Mouse (Mus musculus) embryonic facial prominence, embryonic 11.5 days (tissue): Measurements from ENCODE around the gene Stag3. TPM values are rescaled to one million over a fixed set of nuclear protein-coding genes. Genes with fewer than 3 reads are reported as not detected.

Source experiments
- ATAC-seq: fragments of 200-750 bp; cut with Nextera tagmentation; replicated peaks from 2 replicates; pipeline ENCODE4 v1.8.0; 2017; ENCODE audit warnings: low read depth; ENCODE audit not compliant: insufficient number of reproducible peaks, low FRiP score, low TSS enrichment
- DNase-seq: peaks from one replicate; pipeline ENCODE4 v3.0.0-alpha.2; 2015; ENCODE audit warnings: low spot score
- H3K27ac ChIP-seq: fragments of 300-500 bp; sonication (generic); replicated peaks from 2 replicates; pipeline ENCODE4 v1.5.1; 2014; ENCODE audit warnings: mild to moderate bottlenecking, low read depth, low read length, control low read depth
- H3K27me3 ChIP-seq: fragments of 300-500 bp; sonication (generic); 2 replicates; pipeline ENCODE4 v1.6.1; 2014; ENCODE audit warnings: mild to moderate bottlenecking, low read length, moderate library complexity, mixed read lengths; ENCODE audit not compliant: control insufficient read depth, insufficient read depth
- H3K36me3 ChIP-seq: fragments of 300-500 bp; sonication (generic); replicated peaks from 2 replicates; pipeline ENCODE4 v1.6.1; 2014; ENCODE audit warnings: low read depth, mild to moderate bottlenecking, low read length, moderate library complexity, mixed read lengths; ENCODE audit not compliant: control insufficient read depth, insufficient read depth
- H3K4me1 ChIP-seq: fragments of 300-500 bp; sonication (generic); 2 replicates; pipeline ENCODE4 v1.6.1; 2014; ENCODE audit warnings: low read length, mixed read lengths; ENCODE audit not compliant: control insufficient read depth, insufficient read depth
- H3K4me2 ChIP-seq: fragments of 300-500 bp; sonication (generic); 2 replicates; pipeline ENCODE4 v1.6.1; 2014; ENCODE audit warnings: low read depth, mild to moderate bottlenecking, control low read depth, low read length, moderate library complexity
- H3K4me3 ChIP-seq: fragments of 300-500 bp; sonication (generic); 2 replicates; pipeline ENCODE4 v1.5.1; 2014; ENCODE audit warnings: low read depth, low read length, control low read depth
- H3K9ac ChIP-seq: fragments of 300-500 bp; sonication (generic); replicated peaks from 2 replicates; pipeline ENCODE4 v1.6.1; 2014; ENCODE audit warnings: mild to moderate bottlenecking, control low read depth, low read length
- H3K9me3 ChIP-seq: fragments of 300-500 bp; sonication (generic); replicated peaks from 2 replicates; pipeline ENCODE4 v1.6.1; 2016; ENCODE audit warnings: mild to moderate bottlenecking, low read length, inconsistent platforms, mixed read lengths; ENCODE audit not compliant: control insufficient read depth
- WGBS: fragments of 180-500 bp; shearing (Covaris S2); extraction: QIAGEN DNeasy Blood & Tissue Kit; methylation state at CpG from one replicate; pipeline ENCODE4 v1.1.7; 2014; 5-methylcytosine and 5-hydroxymethylcytosine counted together
- polyA plus RNA-seq: library from polyadenylated mRNA; unstranded; fragments of >200 nt; fragmentation: Nextera tagmentation; extraction: Ambion mirVana; gene quantifications from 2 replicates; pipeline ENCODE4 v1.2.1, GENCODE M21; 2014

The Stag3 gene
- polyA plus RNA-seq, 1 experiment from 2014 or later, result 5.8 TPM

DNA sequence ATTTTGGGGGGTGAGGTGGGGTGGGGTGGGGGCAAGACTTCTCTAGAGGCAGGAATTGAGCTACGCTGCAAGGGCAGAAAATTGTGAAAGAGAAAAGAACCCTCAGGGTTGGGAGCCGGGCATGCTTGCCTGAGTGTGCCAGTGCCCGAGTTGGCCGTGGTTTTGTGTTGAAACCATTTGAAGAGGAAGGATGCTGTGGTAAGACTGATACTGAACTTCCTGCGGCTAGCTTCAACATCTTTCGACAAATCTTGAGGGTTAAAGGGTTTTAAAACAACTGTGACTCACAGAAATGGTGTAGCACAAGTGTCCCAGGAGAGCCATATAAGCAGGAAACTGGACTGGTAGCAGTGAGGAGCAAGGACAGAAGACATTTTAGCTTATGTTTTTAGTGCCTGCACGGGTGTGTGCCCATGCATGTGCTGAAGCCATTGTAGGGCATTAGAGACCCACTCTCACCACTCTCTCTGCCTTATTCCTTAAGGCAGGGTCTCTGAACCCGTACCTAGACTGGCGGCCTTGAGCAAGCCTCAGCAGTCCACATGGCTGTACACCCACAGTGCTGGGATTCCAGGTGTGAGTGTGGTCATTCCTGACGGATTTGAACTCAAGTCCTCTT is 23.0 kb upstream of the Stag3 start:
- no peaks in the 10 kb centered on the region for H3K9me3 ChIP-seq
- H3K9ac ChIP-seq, result no peak overlapping the region
- H3K27ac ChIP-seq, result no peak overlapping the region
- no peak overlapping the region for H3K4me2 ChIP-seq
- DNase-seq, result no peak
- H3K4me1 ChIP-seq, result no peaks in the 10 kb centered on the region
- peaks cover 7% of the 10 kb centered on the region for H3K36me3 ChIP-seq
- WGBS, result 88% methylated on average over 10 of the region's 10 CpGs
- ATAC-seq, result no peak
- no peaks in the 10 kb centered on the region for H3K27me3 ChIP-seq
- no peak overlapping the region for H3K4me3 ChIP-seq

DNA sequence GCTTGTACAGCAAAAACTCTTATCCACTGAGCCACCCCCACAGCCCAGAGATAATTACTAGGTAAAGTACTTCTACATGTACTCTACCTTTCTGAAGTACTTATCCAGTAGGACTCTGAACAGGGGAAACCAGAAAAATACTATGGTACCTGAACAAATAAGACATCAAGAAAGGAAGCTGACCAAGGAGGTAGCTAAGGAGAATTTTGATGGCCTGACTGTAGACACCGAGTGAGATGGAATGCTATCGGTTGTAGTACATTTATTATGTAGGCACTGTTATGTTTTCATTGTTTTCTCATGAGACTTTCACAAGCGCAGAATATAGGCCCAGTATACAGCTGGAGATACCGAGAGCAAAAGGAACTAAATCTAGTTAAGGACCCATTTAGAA is 22.5 kb upstream of the Stag3 start:
- H3K9me3 ChIP-seq, result no peaks in the 10 kb centered on the region
- H3K9ac ChIP-seq, result no peak overlapping the region
- peaks cover 7% of the 10 kb centered on the region for H3K36me3 ChIP-seq
- no peak overlapping the region for H3K4me3 ChIP-seq
- no peaks in the 10 kb centered on the region for H3K4me1 ChIP-seq
- DNase-seq (no peak), ATAC-seq (no peak)
- WGBS, result 93% methylated on average over 4 of the region's 4 CpGs
- H3K4me2 ChIP-seq, result no peak overlapping the region
- H3K27me3 ChIP-seq, result no peaks in the 10 kb centered on the region
- no peak overlapping the region for H3K27ac ChIP-seq

DNA sequence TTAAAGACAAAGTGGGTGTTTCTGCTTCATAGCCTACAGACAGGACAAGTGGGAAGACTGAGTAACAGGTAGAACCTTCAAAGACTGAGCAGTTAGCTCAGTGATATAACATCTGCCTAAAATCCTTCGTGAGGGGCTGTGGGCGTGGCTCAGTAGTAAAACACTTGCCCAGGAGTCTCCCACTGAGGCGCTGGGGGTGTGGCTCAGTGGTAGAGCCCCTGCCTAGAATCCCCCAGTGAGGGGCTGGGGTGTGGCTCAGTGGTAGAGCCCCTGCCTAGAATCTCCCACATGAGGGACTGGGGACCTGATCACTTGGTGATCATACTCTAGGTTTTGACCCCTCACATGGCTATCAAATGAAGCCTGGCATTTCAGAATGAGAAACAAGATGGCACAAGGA is 22.0 kb upstream of the Stag3 start:
- H3K4me1 ChIP-seq, result no peaks in the 10 kb centered on the region
- H3K4me3 ChIP-seq, result no peak overlapping the region
- no peaks in the 10 kb centered on the region for H3K27me3 ChIP-seq
- H3K27ac ChIP-seq, result no peak overlapping the region
- H3K4me2 ChIP-seq, result no peak overlapping the region
- WGBS, result 86% methylated on average over 3 of the region's 3 CpGs
- ATAC-seq (no peak), DNase-seq (no peak)
- no peaks in the 10 kb centered on the region for H3K9me3 ChIP-seq
- peaks cover 7% of the 10 kb centered on the region for H3K36me3 ChIP-seq
- H3K9ac ChIP-seq, result no peak overlapping the region

DNA sequence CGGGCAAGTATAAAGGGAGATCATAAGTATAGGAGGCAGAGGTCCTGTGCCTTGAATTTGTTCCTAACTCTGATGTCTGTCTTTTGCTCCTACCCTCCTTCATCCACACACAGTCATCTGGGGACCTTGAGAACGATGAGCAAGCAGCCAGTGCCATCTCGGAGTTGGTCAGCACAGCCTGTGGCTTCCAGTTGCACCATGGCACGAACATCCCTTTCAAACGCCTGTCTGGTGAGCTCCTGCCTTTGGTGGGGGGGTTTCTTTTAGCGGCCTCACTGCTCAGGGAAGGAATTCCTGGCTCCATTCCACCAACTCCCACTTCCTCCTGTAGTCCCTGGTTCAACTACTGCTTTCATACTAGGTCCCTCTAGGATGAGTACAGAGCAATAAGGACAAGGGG is 21.5 kb upstream of the Stag3 start:
- Histone ChIP-seq H3K27ac (no peak overlapping the region), H3K4me2 (no peak overlapping the region), H3K4me1 (no peaks in the 10 kb centered on the region), H3K9ac (no peak overlapping the region), H3K4me3 (no peak overlapping the region), H3K9me3 (no peaks in the 10 kb centered on the region), H3K27me3 (no peaks in the 10 kb centered on the region), H3K36me3 (peaks cover 7% of the 10 kb centered on the region)
- no peak for ATAC-seq
- WGBS, result 76% methylated on average over 6 of the region's 6 CpGs
- no peak for DNase-seq

DNA sequence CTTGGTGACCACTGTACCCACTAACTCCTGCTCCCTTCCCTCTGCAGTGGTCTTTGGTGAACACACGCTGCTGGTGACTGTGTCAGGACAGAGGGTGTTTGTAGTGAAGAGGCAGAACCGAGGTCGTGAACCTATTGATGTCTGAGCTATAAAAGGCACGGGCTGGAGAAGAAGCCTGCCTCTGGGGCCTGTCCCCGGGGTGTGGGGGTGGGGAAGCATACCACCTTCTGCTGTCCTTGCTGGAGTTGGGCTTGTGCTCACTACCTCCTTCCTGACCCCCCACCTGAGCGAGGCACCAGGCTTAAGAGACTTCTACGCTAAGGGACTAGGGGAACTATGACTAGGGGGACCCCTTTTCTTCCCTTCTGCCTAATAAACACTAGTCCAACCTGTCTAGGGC is 21.0 kb upstream of the Stag3 start:
- 59% methylated on average over 7 of the region's 7 CpGs for WGBS
- ATAC-seq (no peak), DNase-seq (no peak)
- no peak overlapping the region for H3K9ac ChIP-seq
- H3K27me3 ChIP-seq, result no peaks in the 10 kb centered on the region
- no peak overlapping the region for H3K4me2 ChIP-seq
- H3K9me3 ChIP-seq, result no peaks in the 10 kb centered on the region
- peaks cover 7% of the 10 kb centered on the region for H3K36me3 ChIP-seq
- H3K4me3 ChIP-seq, result no peak overlapping the region
- H3K4me1 ChIP-seq, result no peaks in the 10 kb centered on the region
- H3K27ac ChIP-seq, result no peak overlapping the region

DNA sequence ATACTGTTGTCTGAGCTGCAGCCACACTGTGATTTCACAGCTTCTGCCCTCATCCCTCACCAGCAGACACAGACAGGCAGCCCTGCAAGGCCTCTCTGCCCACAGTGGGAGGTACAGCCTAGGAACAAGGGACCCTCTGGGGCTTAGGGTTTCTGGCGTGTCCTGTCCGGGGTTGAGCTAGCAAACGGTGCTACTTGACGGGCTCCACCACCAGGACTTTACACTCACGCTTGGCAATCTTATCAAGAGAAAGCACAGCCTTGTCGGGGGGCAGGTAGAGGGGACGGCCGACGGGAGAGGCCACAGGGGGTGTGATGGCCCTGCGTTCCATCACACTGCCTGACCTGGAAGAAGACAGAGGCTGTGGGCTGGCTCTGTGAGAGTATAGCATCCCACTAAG is 20.0 kb upstream of the Stag3 start:
- no peaks in the 10 kb centered on the region for H3K4me1 ChIP-seq

DNA sequence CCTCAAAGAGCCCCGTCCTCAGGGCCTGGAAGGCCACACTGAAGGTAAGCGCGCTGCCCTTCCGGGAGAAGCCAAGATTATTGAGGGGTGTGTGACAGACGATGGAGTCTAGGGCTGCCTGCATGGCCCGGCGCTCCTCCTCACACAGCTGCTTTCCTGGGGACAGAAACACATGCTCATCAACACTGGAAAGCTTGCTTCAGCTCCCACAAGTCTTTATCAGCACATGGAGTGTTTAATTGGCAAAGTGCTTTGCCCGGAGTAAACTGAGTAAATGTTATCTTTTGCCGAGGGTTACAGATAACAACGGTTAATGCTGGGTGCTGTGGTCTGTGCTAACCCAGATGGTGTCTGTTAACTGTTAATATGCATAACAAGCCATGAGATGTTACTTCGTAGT is 19.2 kb upstream of the Stag3 start:
- Histone ChIP-seq H3K4me3 (no peak overlapping the region), H3K4me2 (no peak overlapping the region), H3K27ac (no peak overlapping the region), H3K27me3 (no peaks in the 10 kb centered on the region), H3K36me3 (peaks cover 7% of the 10 kb centered on the region), H3K9me3 (no peaks in the 10 kb centered on the region), H3K4me1 (no peaks in the 10 kb centered on the region), H3K9ac (no peak overlapping the region)
- no peak for DNase-seq
- 90% methylated on average over 11 of the region's 11 CpGs for WGBS
- no peak for ATAC-seq

More for the DNA sequence above, 20.0 kb upstream of the Stag3 start:
- WGBS, result 72% methylated on average over 10 of the region's 10 CpGs
- Histone ChIP-seq H3K4me2 (no peak overlapping the region), H3K9me3 (no peaks in the 10 kb centered on the region), H3K27ac (no peak overlapping the region), H3K4me3 (no peak overlapping the region), H3K36me3 (peaks cover 7% of the 10 kb centered on the region), H3K9ac (no peak overlapping the region), H3K27me3 (no peaks in the 10 kb centered on the region)
- no peak for DNase-seq
- no peak for ATAC-seq

DNA sequence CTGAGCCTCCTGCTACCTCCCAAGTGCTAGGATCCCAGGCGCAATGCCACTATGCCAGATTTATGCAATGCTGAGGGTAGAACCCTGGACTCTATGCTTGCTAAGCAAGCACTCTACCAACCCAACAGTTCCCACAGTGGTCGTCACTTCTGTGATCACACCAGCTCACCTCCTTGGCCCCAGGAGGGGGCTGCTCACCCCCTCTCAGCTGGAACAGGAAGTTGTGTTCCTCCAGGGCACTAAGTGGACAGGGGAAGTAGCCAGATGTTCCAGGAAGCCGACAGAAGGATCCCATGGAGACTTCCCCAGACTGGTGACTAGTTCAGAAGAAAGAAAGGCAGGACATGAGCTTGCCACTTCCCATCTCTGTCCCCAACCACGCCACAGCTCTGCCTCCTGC is 18.0 kb upstream of the Stag3 start:
- ATAC-seq (no peak), DNase-seq (no peak)
- Histone ChIP-seq H3K4me3 (no peak overlapping the region), H3K4me2 (no peak overlapping the region), H3K27ac (no peak overlapping the region), H3K9me3 (no peaks in the 10 kb centered on the region), H3K4me1 (no peaks in the 10 kb centered on the region), H3K36me3 (peaks cover 7% of the 10 kb centered on the region), H3K9ac (no peak overlapping the region), H3K27me3 (no peaks in the 10 kb centered on the region)
- 63% methylated on average over 4 of the region's 4 CpGs for WGBS
